In genomic region chr19:36809476-36810168, GRCm38 (mm10) we compare ENCODE assay signal across 10 mouse cellular contexts. TPM values are rescaled to one million over a fixed set of nuclear protein-coding genes. Genes with fewer than 3 reads are reported as not detected.
A peak's percentile ranks its signal among the peaks of the same experiment; 100 is the strongest.
DNase-seq lines count a peak whose midpoint lies in the region; ATAC-seq and TF ChIP-seq lines count a peak whose summit lies in the region.
"Had no signal": no experiment of that assay in that cellular context is flagged by ENCODE, and none has a peak within 500 bp of the region (broad histone marks: within the 10 kb centered on the region; RNA-seq: fewer than 3 reads in every experiment).

No protein-coding gene starts in this region.

- H3K4me3 ChIP-seq in forebrain, postnatal 0 days (ENCODE audit: low read depth, low read length) = no peak overlapping the region
- H3K4me3 ChIP-seq in forebrain, embryonic 13.5 days = no peak overlapping the region
- no peak overlapping the region for H3K4me3 ChIP-seq in midbrain, embryonic 16.5 days (ENCODE audit: low read depth, low read length)
- no peak overlapping the region for H3K4me3 ChIP-seq in midbrain, embryonic 11.5 days (ENCODE audit: low read depth, low read length)
- H3K4me3 ChIP-seq in limb, embryonic 10.5 days = no peak overlapping the region
- H3K4me3 ChIP-seq: forebrain, embryonic 12.5 days had no signal

- H3K27me3 ChIP-seq in forebrain, postnatal 0 days (ENCODE audit: insufficient read depth, low read length) = no peaks in the 10 kb centered on the region
- no peaks in the 10 kb centered on the region for H3K27me3 ChIP-seq in forebrain, embryonic 13.5 days
- no peaks in the 10 kb centered on the region for H3K27me3 ChIP-seq in midbrain, embryonic 16.5 days (ENCODE audit: control insufficient read depth, insufficient read depth, low read depth, low read length)
- H3K27me3 ChIP-seq in midbrain, embryonic 11.5 days (ENCODE audit: control insufficient read depth, insufficient read depth, low read length) = no peaks in the 10 kb centered on the region
- H3K27me3 ChIP-seq in limb, embryonic 10.5 days (ENCODE audit: low read depth, poor library complexity, severe bottlenecking) = no peaks in the 10 kb centered on the region
- H3K27me3 ChIP-seq: forebrain, embryonic 12.5 days had no signal

- ATAC-seq in forebrain, postnatal 0 days = peak; percentile 54
- no peak for ATAC-seq in forebrain, embryonic 13.5 days
- ATAC-seq in midbrain, embryonic 16.5 days = peak; percentile 55; the same call in 1 of the 2 replicates
- ATAC-seq in midbrain, embryonic 11.5 days (ENCODE audit: low FRiP score) = no peak
- no peak for ATAC-seq in granulocyte monocyte progenitor cell, adult 5-6 weeks (replicated peaks; ENCODE audit: poor library complexity, severe bottlenecking)
- ATAC-seq: inflammation-experienced regulatory T-cells, adult 6 months had no signal

- H3K4me1 ChIP-seq in forebrain, postnatal 0 days (ENCODE audit: insufficient read depth) = no peaks in the 10 kb centered on the region
- H3K4me1 ChIP-seq in forebrain, embryonic 13.5 days = no peaks in the 10 kb centered on the region
- peaks cover 3% of the 10 kb centered on the region; the same call in 1 of the 2 replicates for H3K4me1 ChIP-seq in midbrain, embryonic 16.5 days (ENCODE audit: control insufficient read depth, insufficient read depth, low read length)
- H3K4me1 ChIP-seq in midbrain, embryonic 11.5 days (ENCODE audit: control insufficient read depth, insufficient read depth, low read length) = no peaks in the 10 kb centered on the region
- H3K4me1 ChIP-seq in limb, embryonic 10.5 days = peaks cover 3% of the 10 kb centered on the region; the same call in 1 of the 2 replicates
- H3K4me1 ChIP-seq: forebrain, embryonic 12.5 days had no signal

- H3K9me3 ChIP-seq in forebrain, postnatal 0 days (ENCODE audit: low read length) = no peaks in the 10 kb centered on the region
- H3K9me3 ChIP-seq in forebrain, embryonic 13.5 days (replicated peaks) = no peaks in the 10 kb centered on the region
- no peaks in the 10 kb centered on the region for H3K9me3 ChIP-seq in midbrain, embryonic 16.5 days (replicated peaks; ENCODE audit: control insufficient read depth, low read length, poor library complexity, severe bottlenecking)
- H3K9me3 ChIP-seq in midbrain, embryonic 11.5 days (ENCODE audit: control insufficient read depth, low read length) = no peaks in the 10 kb centered on the region
- no peaks in the 10 kb centered on the region for H3K9me3 ChIP-seq in limb, embryonic 10.5 days (replicated peaks)
- H3K9me3 ChIP-seq: forebrain, embryonic 12.5 days had no signal

- DNase-seq in forebrain, postnatal 0 days = no peak
- no peak for DNase-seq in midbrain, embryonic 11.5 days (ENCODE audit: low spot score, missing footprints)
- DNase-seq in kidney, postnatal 14 days = peak; percentile 47
- peak; percentile 67 for DNase-seq in telencephalon, adult 2 months (ENCODE audit: low read depth, low spot score)
- no peak for DNase-seq in limb, embryonic 10.5 days (ENCODE audit: low spot score)

- H3K36me3 ChIP-seq in forebrain, postnatal 0 days (ENCODE audit: insufficient read depth) = no peaks in the 10 kb centered on the region
- H3K36me3 ChIP-seq in forebrain, embryonic 13.5 days (ENCODE audit: poor library complexity, severe bottlenecking) = no peaks in the 10 kb centered on the region
- no peaks in the 10 kb centered on the region for H3K36me3 ChIP-seq in midbrain, embryonic 16.5 days (ENCODE audit: control insufficient read depth, insufficient read depth, low read length)
- no peaks in the 10 kb centered on the region for H3K36me3 ChIP-seq in midbrain, embryonic 11.5 days (ENCODE audit: control insufficient read depth, insufficient read depth, low read length)
- no peaks in the 10 kb centered on the region for H3K36me3 ChIP-seq in limb, embryonic 10.5 days
- H3K36me3 ChIP-seq: forebrain, embryonic 12.5 days had no signal

- no peak for TF ChIP-seq CTCF in forebrain, postnatal 0 days (IDR thresholded peaks at IDR 0.05; ENCODE audit: low read depth)

- no peak overlapping the region for H3K9ac ChIP-seq in forebrain, postnatal 0 days
- no peak overlapping the region for H3K9ac ChIP-seq in forebrain, embryonic 13.5 days
- H3K9ac ChIP-seq in midbrain, embryonic 16.5 days (ENCODE audit: low read depth, low read length) = no peak overlapping the region
- H3K9ac ChIP-seq in midbrain, embryonic 11.5 days (ENCODE audit: low read length) = no peak overlapping the region
- H3K9ac ChIP-seq: forebrain, embryonic 12.5 days had no signal

- no peak overlapping the region for H3K4me2 ChIP-seq in forebrain, postnatal 0 days (ENCODE audit: low read depth)
- no peak overlapping the region for H3K4me2 ChIP-seq in forebrain, embryonic 13.5 days
- no peak overlapping the region; the same call in 1 of the 2 replicates for H3K4me2 ChIP-seq in midbrain, embryonic 16.5 days (ENCODE audit: low read length)
- H3K4me2 ChIP-seq in midbrain, embryonic 11.5 days = no peak overlapping the region
- H3K4me2 ChIP-seq: forebrain, embryonic 12.5 days had no signal

- H3K27ac ChIP-seq in forebrain, postnatal 0 days (ENCODE audit: low read depth, low read length) = no peak overlapping the region
- H3K27ac ChIP-seq in forebrain, embryonic 13.5 days = no peak overlapping the region
- no peak overlapping the region for H3K27ac ChIP-seq in midbrain, embryonic 16.5 days (ENCODE audit: low read length)
- H3K27ac ChIP-seq in midbrain, embryonic 11.5 days (ENCODE audit: low read depth, low read length) = no peak overlapping the region
- no peak overlapping the region for H3K27ac ChIP-seq in limb, embryonic 10.5 days
- H3K27ac ChIP-seq: forebrain, embryonic 12.5 days had no signal

- 43% methylated on average over 12 of the region's 12 CpGs for WGBS in forebrain, postnatal 0 days
- 39% methylated on average over 12 of the region's 12 CpGs for WGBS in forebrain, embryonic 13.5 days
- 34% methylated on average over 12 of the region's 12 CpGs for WGBS in midbrain, embryonic 16.5 days
- WGBS in midbrain, embryonic 11.5 days = 38% methylated on average over 12 of the region's 12 CpGs
- 31% methylated on average over 12 of the region's 12 CpGs for WGBS in limb, embryonic 10.5 days

RNA-seq across cellular contexts. Expression of gene Tnks2, which starts 24.4 kb away (rescaled TPM):
- 175 and 182 TPM in 2 replicates for total RNA-seq in forebrain, postnatal 0 days (2014; rRNA removed)
- polyA plus RNA-seq in forebrain, postnatal 0 days (2015; fragmentation: Nextera tagmentation; extraction: Ambion mirVana) = 16.8 and 24.3 TPM in 2 replicates
- 41.5 and 41.9 TPM in 2 replicates for polyA plus RNA-seq in forebrain, embryonic 13.5 days (2015; fragmentation: Nextera tagmentation; extraction: Ambion mirVana)
- 42.4 and 45.4 TPM in 2 replicates for polyA plus RNA-seq in midbrain, embryonic 16.5 days (2015; fragmentation: Nextera tagmentation; extraction: Ambion mirVana)
- polyA plus RNA-seq in midbrain, embryonic 11.5 days (2014; fragmentation: Nextera tagmentation; extraction: Ambion mirVana) = 76.3 and 81.3 TPM in 2 replicates
- total RNA-seq in granulocyte monocyte progenitor cell, adult 5-6 weeks (2014; fragmentation: Nextera tagmentation) = 39.1 and 55.1 TPM in 2 replicates
- 60.6 and 71.7 TPM in 2 replicates for total RNA-seq in granulocyte monocyte progenitor cell, adult 5-6 weeks (2017)
- polyA plus RNA-seq in limb, embryonic 10.5 days (2016; fragmentation: Nextera tagmentation; extraction: Ambion mirVana) = 62.2 and 71.8 TPM in 2 replicates

Comparison
In these comparisons a context has a peak if more than half of its experiments do, and no peak if none do; other contexts are left out.
1. ATAC-seq: peak in forebrain, postnatal 0 days (single experiment) and midbrain, embryonic 16.5 days (single experiment); none in forebrain, embryonic 13.5 days (single experiment), midbrain, embryonic 11.5 days (single experiment) and granulocyte monocyte progenitor cell, adult 5-6 weeks (single experiment).
2. DNase-seq: peak in kidney, postnatal 14 days (single experiment) and telencephalon, adult 2 months (single experiment); none in forebrain, postnatal 0 days (single experiment), midbrain, embryonic 11.5 days (single experiment) and limb, embryonic 10.5 days (single experiment).